Mouse (Mus musculus): ENCODE data around the gene Gm20812.
"Not testable (repeated sequence)": the region's sequence is repeated elsewhere in the genome, so short reads cannot be mapped to it uniquely, and the experiment has no call there.

Gene Gm20812

DNA sequence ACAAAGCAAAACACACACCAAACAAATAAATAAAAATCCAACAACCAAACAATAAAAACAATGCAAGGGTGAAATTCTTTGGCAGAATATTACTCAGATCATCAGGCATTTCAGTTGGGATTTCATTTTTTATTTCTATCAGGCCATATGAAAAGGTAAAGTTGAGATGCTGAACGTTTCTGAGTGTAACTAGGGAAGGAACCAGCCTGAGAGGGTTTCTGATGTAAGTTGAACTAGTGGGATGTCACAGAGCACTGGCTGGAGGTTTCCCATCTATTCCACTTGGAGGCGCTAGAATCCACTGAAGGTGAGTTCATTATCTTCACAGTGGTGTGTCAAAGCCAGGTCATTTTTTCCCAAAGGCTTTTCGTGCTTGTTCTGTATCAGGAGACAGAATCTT is at the start of gene Gm20812:
TSS of gene Gm20812 (plus strand) at position 301 of the 400 bp plus-strand sequence.
- DNase-seq (ENCODE audit: low read depth) = not testable (repeated sequence)
